Mouse (Mus musculus) neutrophil, adult 5-6 weeks (primary cell): ENCODE measurements around the gene Pitpnm3. TPM values are rescaled to one million over a fixed set of nuclear protein-coding genes. Genes with fewer than 3 reads are reported as not detected.

Source experiments
- ATAC-seq: fragments of 151-379, 151-347 bp; 2 replicates; pipeline ENCODE4 v1.8.0; 2017; ENCODE audit warnings: mild to moderate bottlenecking, moderate TSS enrichment; ENCODE audit not compliant: insufficient number of reproducible peaks, poor library complexity, low FRiP score, severe bottlenecking; ENCODE audit errors: extremely low read depth
- total RNA-seq: library from RNA; stranded (forward); fragments of 200-1000 nt; gene quantifications from 2 replicates; pipeline ENCODE4 v1.2.3, GENCODE M21; 2017

Pitpnm3 gene
- total RNA-seq, 1 experiment from 2014 or later, result not detected

GRCm38 (mm10) chr11:72103530-72103929 lies 32.0 kb downstream of the Pitpnm3 start:
- ATAC-seq, result no peak

GRCm38 (mm10) chr11:72100996-72101395 lies 34.6 kb downstream of the Pitpnm3 start:
- no peak for ATAC-seq

GRCm38 (mm10) chr11:72099181-72099580 lies 36.4 kb downstream of the Pitpnm3 start:
- no peak for ATAC-seq

GRCm38 (mm10) chr11:72098027-72098426 lies 37.6 kb downstream of the Pitpnm3 start:
- ATAC-seq, result no peak

- no peak for ATAC-seq
Measured at GRCm38 (mm10) chr11:72095994-72096393, 39.6 kb downstream of the Pitpnm3 start.

- ATAC-seq, result no peak
Measured at GRCm38 (mm10) chr11:72094442-72094841, 41.1 kb downstream of the Pitpnm3 start.

- no peak for ATAC-seq
Measured at GRCm38 (mm10) chr11:72092390-72092789, 43.2 kb downstream of the Pitpnm3 start.

GRCm38 (mm10) chr11:72086251-72087046 lies 49.1 kb downstream of the Pitpnm3 start:
- no peak for ATAC-seq

- ATAC-seq, result no peak
Measured at GRCm38 (mm10) chr11:72084337-72084736, 51.2 kb downstream of the Pitpnm3 start.

GRCm38 (mm10) chr11:72082601-72083000 lies 53.0 kb downstream of the Pitpnm3 start:
- ATAC-seq, result no peak

GRCm38 (mm10) chr11:72080461-72080860 lies 55.1 kb downstream of the Pitpnm3 start:
- ATAC-seq, result no peak

- no peak for ATAC-seq
Measured at GRCm38 (mm10) chr11:72078647-72079046, 56.9 kb downstream of the Pitpnm3 start.

GRCm38 (mm10) chr11:72078056-72078455 lies 57.5 kb downstream of the Pitpnm3 start:
- ATAC-seq, result no peak

- ATAC-seq, result no peak
Measured at GRCm38 (mm10) chr11:72074230-72074629, 61.3 kb downstream of the Pitpnm3 start.

- ATAC-seq, result no peak
Measured at GRCm38 (mm10) chr11:72072331-72072905, 63.2 kb downstream of the Pitpnm3 start.

- no peak for ATAC-seq
Measured at GRCm38 (mm10) chr11:72070733-72071132, 64.8 kb downstream of the Pitpnm3 start.

GRCm38 (mm10) chr11:72068026-72068425 lies 67.6 kb downstream of the Pitpnm3 start:
- ATAC-seq, result no peak

GRCm38 (mm10) chr11:72067326-72067725 lies 68.3 kb downstream of the Pitpnm3 start:
- no peak for ATAC-seq

GRCm38 (mm10) chr11:72066330-72066729 lies 69.2 kb downstream of the Pitpnm3 start:
- no peak for ATAC-seq

- no peak for ATAC-seq
Measured at GRCm38 (mm10) chr11:72065103-72065502, 70.5 kb downstream of the Pitpnm3 start.
